Mouse (Mus musculus): Measurements from ENCODE around the gene Tpm1.

The Tpm1 gene

GRCm38 (mm10) chr9:66978468-66978867 lies 70.7 kb downstream of the Tpm1 start:
- no peak for DNase-seq

GRCm38 (mm10) chr9:66977982-66978381 lies 71.2 kb downstream of the Tpm1 start:
- DNase-seq, result peak in 1 of 2 experiments; percentile 22

GRCm38 (mm10) chr9:66977121-66977520 lies 72.1 kb downstream of the Tpm1 start:
- no peak for DNase-seq

- peak; percentile 98 to 99 for DNase-seq
Measured at GRCm38 (mm10) chr9:66975239-66975645, 74.0 kb downstream of the Tpm1 start, which contains the start of gene Lactb. Gene Lactb (minus strand): TSS chr9:66975484.

- DNase-seq, result peak; percentile 91 to 94
Measured at GRCm38 (mm10) chr9:66974721-66975225, 74.4 kb downstream of the Tpm1 start.

Measured in kidney, postnatal 4 days (tissue).